Mouse (Mus musculus) 3134 (cell line): ENCODE measurements around the gene A630095N17Rik.

Experiments used
- DNase-seq: peaks from one replicate; pipeline ENCODE4 v3.0.0-alpha.2; 2011; ENCODE audit warnings: low spot score; ENCODE audit not compliant: insufficient read length; ENCODE audit errors: extremely low read depth

A630095N17Rik gene

DNA sequence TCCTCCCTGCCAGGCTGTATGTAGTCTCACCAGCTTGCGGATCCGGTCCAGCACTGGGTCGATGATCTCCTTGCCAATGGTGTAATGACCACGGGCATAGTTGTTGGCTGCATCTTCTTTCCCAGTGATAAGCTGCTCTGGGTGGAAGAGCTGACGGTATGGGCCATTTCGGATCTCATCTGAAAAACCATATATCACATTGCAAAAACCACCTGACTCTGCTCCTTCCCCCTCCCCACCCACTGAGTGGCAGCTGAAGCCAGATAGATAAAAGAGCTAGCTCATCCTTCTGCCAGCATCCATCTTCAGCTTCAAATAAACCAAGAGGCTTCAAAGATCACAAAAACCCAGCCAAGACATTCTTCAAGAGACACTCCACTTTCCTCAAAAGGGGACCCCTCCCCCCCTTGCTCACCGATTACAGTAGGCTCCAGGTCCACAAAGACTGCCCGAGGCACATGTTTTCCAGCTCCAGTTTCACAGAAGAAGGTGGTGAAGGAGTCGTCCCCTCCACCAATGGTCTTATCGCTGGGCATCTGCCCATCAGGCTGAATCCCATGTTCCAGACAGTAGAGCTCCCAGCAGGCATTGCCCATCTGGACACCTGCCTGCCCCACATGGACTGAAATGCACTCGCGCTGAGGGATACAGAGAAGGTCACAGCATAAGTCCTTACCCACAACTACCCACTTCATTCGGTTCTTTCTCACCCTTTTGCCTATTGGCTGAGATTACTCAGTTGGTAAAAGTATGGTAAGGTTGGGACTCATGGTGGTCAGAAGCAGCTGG lies 14.9 kb downstream of the A630095N17Rik start:
- DNase-seq, result no peak

DNA sequence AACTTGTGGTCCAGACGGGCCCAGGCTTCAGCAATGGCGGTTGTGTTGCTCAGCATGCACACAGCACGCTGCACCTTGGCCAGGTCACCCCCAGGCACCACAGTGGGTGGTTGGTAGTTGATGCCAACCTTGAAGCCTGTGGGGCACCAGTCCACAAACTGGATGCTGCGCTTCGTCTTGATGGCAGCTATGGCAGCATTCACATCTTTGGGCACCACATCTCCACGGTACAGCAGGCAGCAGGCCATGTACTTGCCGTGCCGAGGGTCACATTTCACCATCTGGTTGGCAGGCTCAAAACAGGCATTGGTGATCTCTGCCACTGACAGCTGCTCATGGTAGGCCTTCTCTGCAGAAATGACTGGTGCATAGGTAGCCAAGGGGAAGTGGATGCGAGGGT lies 16.1 kb downstream of the A630095N17Rik start:
- DNase-seq, result no peak

DNA sequence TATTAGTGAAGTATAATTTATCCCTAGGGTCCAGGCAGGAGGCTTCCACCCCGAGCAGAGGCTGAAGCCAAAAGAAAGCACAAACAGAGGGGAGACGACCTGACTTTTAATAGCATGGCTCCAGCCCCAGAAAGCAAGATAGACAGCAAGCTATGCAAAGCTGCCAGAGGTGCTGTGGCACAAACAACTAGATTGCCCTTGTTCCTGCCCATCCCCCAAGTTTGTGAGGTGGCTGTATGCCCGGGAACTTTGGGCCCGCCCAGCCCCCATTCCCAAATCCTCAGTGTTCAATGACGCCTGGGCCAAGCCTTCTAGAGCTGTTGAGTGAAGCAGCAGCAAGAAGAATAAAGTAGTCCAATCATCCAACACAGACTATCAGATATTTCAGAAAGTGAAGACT lies 17.0 kb downstream of the A630095N17Rik start:
- no peak for DNase-seq

DNA sequence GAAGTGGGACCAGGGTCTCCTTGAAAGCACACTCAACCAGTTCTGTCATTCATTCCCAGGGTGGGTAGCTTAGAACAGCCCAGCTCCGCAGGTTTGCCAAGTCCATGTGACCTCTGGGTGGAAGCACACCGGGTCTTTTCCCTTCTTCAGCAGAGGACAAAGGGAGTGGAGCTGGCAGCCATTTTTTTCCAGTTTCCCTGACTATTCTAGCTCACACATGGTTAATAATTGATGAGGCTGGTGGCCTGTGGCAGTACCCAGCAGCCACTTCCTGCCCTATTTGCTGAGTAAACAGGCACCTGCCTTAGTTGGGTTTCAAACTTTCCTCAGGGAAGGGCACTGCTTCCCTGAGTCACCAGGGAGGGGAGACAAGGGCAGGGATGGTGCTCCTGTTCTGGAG lies 17.5 kb downstream of the A630095N17Rik start:
- DNase-seq, result no peak

DNA sequence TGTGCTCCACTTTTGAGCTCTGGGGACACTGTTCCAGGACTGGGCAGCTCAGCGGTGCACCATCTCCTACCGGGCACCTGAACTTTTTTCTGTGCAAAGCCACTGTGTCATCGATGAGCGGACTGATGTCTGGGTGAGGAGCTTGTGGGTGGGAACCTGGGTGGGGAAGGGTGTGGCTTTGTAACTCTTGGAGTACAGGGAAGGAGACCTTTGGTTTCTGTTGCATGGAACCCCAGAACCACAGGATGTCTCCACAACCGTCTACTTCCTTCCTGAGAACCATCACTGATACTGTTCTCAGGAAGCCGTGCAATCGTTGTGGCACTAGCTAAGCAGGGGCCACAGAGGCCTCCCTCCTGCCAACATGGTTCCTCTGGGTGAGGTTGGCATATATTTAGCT lies 18.8 kb downstream of the A630095N17Rik start:
- no peak for DNase-seq

DNA sequence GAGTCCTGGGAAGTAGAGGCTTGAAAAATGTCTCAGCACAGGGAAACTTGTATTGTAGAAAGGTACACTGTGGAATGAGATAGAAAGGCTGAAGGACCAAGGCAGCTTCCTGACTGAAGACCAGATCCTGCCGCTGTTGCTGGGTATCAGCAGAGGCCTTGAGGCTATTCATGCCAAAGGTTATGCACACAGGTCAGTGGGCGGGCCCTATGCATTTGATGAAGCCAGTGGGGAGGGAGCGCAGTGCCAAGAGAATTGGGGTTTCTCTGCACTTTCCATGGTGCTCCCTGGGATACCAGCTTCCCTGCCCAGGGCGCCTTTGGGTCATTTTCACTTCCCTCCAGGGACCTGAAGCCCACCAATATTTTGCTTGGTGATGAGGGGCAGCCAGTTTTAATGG lies 19.4 kb downstream of the A630095N17Rik start:
- DNase-seq, result no peak

DNA sequence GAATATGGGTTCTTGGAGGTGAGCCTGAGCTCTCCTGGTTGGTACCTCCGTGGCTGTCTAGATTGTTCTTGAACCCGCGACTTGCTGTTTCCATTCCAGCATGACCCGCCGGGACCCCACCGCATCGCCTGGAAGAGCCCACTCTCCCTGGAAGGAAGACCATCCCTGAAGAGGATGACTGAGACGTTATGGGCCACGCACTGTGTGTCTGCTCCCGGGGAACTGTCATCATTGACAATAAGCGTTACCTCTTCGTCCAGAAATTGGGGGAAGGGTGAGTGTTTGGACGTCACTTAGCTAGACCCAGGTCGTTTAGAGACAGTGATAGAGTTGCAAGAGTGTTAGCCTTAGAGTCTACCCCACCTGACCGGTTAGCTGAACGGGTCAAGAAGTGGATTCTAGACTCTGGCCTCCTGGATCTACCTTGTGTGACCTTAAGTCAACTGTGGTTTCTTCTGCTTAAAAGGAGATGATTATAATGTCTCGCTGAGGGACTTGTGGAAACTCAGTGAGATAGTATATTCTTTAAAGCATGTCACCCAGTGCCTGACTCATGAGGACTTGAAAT lies 20.7 kb downstream of the A630095N17Rik start:
- DNase-seq, result no peak

DNA sequence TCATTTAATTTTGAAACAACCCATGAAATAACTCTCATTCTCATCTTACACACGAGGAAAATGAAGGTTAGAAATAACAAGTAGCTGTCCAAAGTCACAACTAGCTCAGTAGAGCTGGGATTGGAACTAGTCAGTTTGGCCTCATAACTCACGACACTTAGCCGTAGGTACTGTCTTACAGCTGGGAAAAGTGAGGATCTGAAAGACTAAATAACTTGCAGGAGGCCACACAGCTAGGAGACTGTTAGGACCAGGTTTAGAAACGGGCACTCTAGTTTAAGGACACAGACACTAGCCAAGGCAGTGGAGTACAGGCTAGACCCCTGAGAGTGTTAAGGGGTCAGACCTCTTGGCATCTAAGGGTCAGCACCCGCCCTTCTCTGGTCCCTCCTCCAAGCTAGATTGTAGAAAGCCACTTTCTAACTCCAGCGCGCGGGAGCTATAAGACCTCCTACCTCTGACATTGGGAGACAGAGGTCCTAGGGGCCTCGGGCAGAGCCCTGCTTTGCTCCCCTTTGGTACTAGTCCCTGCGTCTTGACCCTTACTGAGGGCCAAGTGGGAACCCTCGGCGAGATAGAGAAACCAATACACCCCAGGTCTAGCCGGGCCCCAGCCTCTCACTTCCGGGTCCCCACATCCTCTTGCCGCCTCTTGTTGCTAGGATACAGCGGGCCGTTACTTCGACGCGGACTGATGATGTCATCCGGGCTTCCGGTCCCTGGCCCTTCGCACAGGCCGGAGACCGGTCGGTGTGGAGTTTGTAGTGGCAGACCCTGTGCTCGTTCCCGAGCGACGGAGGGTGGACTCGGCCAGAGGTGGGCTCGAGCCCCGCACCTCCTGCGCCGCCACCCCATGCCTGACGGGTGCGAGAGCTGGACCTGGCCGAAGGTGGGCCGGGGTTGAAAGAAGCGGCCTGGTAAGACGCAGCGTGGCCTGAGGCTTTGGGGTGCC lies 21.5 kb downstream of the A630095N17Rik start, which contains the start of the genes Glb1l and Stk16:
TSS of gene Glb1l (minus strand) at position 678 of the 952 bp plus-strand sequence.
TSS of gene Stk16 (plus strand) at position 703 of the 952 bp plus-strand sequence.
- peak; percentile 92 for DNase-seq

DNA sequence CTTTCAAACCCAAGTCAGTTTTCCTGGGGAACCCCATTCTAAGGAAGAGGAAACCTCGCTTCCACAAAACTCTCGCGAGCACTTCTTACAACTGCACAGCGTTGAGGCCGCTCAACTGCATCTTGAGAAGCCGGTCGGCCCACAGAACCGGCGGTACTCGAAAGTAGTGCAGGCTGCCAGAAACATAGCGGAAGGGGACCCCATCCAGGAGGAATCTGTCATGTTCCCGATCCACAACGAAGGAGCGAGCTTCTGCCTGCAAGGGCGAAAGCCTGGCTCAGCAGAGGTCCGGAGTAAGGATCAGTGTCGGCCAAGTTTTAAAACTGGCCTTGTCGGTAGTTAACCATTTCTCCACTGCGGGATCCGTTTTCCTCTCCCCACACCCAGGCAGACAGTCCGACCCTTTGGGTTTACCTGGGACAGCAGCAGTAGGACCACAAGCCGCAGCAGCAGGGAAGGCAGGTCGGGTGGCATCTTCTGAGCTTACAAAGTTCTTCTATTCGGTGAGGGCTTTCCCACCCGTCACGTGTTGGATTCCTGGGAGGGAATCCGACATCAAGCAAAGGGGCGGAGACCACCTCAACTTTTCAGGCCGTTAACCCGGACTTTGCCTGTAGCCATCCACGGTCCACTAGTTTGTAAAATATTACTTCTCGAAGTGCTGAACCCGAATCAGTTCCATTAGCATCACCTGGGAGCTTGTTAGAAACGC lies 22.8 kb downstream of the A630095N17Rik start:
- no peak for DNase-seq

DNA sequence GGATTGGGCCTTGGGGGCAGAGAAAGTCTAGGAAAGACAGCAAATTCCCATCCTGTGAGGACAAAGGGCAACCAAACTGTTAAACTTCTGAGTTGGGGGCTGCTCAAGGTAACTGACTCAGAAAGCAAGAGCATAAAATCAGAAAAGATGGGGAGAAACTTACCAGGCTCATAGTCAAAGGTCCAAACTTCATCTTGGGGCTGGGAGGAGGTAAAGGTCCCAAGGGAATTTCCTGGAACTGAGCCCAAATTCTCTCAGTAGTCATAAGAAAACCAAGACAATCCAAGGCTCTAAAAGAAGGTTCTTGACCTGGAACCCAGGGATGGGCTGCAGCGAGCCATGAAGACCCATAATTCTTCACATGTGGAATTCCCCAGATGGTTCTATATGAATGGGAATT lies 30.7 kb downstream of the A630095N17Rik start:
- no peak for DNase-seq

DNA sequence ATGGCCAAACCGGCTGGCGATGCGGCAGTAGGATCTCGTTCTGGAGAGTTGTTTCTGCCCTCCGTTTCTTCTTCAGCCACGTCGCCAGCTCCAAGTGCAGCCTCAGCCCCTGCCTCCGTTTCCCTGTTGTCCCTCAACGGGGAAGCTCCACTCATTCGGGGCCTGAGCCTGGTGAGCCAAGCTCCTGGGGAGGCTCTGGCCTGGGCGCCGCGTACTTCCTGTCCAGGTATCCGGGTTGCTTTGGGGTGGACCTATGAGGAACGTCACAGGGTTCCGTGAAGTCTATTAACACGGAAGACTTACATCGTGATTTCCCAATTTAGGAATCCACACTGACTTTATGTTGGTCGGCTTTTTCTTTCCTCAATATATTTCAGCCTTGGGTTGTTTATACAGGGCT lies 39.5 kb downstream of the A630095N17Rik start:
- DNase-seq, result no peak

DNA sequence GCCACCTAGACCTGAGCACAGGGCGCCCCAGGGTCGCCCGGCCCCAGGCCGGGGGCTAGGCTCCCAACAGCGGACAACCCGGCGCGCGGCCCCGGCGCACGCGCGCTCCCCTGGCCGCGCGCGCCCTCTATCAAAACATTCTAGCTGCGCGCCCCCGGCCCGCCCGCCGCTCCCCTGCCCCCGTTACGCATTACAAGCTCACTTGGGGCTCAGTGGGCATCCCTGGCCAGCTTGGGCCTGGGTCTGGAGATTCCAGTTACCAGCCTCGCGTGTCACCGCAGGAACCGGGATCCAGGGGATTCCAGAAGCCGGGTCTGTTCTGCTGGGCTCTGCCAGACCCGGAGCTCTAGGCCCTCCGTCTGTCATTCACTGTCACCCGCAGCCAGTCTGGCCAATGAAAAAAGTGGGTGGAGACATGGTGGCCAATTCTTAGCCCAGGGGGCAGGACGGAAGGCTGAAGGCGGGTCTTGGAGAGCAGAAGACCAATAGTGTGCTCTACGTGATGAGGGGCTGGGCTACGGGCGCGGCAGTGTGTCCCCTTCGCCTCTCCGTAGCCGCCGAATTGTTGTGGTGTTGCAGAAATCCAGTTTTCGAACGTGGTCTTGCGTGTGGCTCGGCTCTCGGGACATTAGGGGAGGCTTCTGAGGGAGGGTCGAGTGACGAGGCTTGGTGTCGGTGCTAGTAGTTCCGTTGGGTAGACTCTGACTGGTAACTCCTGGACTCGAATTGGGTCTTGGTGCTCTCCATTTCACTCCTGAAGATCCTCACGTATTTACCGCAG lies 40.1 kb downstream of the A630095N17Rik start, which contains the start of the genes Ankzf1 and Atg9a:
TSS of gene Ankzf1 (plus strand) at position 530 of the 781 bp plus-strand sequence.
TSS of gene Atg9a (minus strand) at position 575 of the 781 bp plus-strand sequence.
- DNase-seq, result peak; percentile 97

DNA sequence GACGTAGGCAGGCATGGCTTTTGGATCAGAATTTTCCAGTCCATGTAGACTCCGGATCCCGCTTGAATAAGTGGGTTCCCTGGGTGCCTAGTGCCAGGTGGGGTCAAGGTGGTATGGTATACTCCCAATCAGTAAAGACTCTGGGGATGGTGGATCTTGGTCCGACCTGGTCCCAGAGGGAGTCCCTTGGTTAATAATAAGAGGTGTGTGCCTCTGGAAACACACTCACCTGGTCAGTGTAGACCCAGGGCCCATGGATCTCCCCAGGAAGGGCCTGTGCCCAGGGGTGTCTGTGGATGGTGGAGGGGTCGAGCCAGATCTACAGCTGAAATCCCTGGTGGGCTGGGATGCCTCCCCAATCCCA lies 40.7 kb downstream of the A630095N17Rik start:
- DNase-seq, result no peak

DNA sequence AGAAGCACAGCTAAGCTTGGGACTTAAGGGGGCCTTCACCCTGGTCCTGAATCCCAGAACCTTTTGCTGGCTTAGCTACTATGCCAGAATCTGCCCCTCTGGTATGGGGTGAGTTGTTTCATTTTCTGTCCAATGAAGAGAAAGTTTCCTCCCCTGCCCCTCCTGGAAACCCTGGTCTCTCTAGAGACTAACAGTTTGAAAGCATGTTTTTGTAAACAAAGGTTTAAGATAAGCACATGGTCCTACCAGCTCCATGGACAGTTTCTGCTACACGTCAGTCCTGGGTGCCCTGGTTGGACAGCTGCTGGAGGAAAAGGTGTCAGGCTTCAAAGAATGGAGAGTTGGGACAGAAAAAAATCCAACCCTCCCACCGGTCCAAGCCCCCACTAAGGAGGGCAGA lies 41.3 kb downstream of the A630095N17Rik start:
- DNase-seq, result no peak

DNA sequence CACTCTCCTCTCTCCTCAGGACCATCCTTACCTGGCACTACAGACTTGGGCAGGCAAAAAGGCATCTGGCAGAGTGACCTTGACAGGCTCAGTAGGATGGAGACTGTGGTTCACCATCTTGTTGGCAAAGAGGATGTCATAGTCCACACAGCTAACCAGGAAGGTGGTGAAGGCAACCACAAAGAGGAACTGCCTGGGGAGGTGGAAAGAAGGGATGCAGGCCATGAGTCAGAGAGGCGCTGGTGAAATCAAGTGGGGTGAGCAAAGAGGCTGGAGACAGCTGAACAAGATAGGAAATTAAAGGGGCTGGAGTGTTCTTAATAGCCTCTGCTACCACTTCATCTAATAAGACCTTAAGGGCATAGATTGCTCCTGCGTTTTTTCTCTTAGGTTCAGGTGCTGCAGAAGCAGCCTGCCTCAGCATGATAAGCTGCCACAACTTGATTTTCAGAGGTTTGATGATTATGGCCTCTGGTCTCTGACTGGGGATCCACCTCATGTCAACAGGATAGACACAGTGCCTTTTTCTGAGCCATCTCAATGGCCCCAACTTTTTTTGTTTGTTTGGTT lies 43.9 kb downstream of the A630095N17Rik start:
- no peak for DNase-seq

DNA sequence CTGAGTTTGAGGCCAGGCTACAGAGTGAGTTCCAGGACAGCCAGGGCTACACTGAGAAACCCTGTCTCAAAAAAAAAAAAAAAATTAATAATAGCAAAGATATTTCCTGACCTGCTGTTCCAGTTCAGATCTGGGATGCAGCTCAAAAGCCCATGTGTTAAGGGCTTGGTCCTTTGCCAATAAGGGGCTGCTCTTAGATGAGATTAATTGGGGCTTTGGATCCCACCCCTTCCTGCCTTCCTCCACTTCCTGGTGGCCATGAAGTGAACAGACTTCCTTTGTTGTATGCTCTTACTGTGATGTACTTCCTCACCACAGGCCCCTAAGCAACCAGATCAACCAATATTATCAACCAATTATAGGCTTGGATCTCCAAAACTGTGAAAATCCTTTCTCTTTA lies 44.8 kb downstream of the A630095N17Rik start:
- DNase-seq, result no peak

DNA sequence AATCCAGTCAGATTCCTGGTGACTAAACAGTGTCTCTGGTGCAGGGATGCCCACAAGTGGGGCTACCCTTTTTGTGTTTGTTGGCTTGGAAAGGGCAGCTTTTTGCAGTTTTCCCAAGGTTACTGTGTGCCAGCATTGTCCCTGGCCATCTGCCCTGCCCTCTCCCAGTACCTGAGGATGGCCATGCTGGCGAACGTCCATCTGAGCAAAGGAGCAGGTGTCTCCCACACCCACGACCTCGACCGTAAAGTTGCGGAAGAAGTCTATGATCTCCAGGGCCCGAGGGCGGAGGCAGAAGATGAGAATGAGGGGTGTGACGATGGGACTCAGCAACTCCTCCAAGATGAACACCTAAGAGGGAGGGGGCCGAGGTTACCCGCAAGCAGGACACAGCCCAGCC lies 46.4 kb downstream of the A630095N17Rik start:
- no peak for DNase-seq

DNA sequence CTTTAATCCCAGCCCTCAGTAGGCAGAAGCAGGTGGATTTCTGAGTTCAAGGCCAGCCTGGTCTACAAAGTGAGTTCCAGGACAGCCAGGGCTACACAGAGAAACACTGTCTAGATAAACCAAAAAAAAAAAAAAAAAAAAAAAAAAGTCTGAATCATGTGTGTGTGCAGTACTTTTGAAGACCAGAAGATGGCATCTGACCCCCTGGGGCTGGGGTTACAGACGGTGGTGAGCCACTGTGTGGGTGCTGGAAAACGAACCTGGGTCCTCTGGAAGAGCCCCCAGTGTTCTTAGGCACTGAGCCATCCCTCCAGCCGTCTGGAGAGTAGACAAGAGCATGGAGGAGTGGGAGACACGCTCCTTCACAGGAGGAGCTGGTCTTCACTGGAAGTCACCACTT lies 49.7 kb downstream of the A630095N17Rik start:
- no peak for DNase-seq

DNA sequence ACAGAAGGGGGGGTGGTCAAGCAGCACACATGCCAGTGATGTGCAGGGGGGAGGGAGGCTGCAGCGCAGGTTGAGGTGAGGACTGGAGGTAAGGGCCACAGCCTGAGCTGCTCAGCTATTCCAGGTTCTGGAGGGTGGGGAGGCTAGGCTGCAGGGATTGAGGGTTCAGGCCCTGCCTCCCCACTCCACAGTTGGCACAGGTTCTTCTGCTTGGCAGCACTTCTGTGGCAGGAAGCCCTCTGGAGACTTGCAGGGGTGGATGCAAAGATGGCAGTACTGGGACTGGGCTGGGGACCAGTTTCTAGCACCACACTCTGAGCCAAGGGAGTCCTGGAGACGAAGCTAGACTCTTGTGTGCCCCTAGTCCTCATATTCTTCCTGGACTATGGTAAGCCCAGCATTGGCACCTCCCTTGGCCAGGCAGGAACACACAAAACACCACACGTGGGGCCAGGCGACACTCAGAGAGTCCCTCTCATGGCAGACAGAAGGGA lies 50.5 kb downstream of the A630095N17Rik start:
- no peak for DNase-seq
